Mouse (Mus musculus) left cerebral cortex, postnatal 4 days (tissue): ENCODE results near the gene Ndufa8. TPM values are rescaled to one million over a fixed set of nuclear protein-coding genes. Genes with fewer than 3 reads are reported as not detected.

Experiments
- DNase-seq: peaks from one replicate; pipeline ENCODE4 v3.0.0-alpha.2; 2022
- intact Hi-C: fragments of 180-260 bp; cut with DNase I; formaldehyde crosslinking; loops from one replicate; pipeline ENCODE4 v1.15.1; 2025
- total RNA-seq, 2 experiments: library from RNA; stranded (reverse); gene quantifications; 2 replicates each; pipeline ENCODE4 v1.2.3; 2021

Ndufa8 gene
- total RNA-seq, 2 experiments from 2014 or later, result 136 to 151 TPM

- intact Hi-C loops, result no loop called here
- DNase-seq, result no peak
These were observed 55.7 kb downstream of the Ndufa8 start for GRCm38 (mm10) chr2:35993481-35993880.

DNA sequence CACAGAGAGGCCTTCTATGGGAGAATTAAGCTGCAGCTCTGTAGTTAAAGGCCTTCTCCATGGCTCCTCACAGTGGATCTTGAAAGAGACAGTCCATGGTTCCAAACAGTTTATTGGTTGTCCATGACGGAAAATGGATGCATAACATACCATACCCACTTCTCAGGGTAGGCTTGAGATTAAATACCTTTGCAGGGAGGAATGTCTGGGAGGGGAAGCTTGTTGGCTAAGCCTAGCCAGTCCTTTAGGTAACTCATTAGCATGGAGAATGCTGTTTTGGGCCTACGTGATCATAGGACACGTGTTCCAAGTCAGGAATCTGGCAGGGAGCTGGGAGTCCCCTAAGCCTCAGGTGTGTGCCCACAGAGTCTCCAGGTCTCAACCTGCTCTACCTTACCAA lies 56.9 kb downstream of the Ndufa8 start:
- intact Hi-C loops, result no loop called here
- DNase-seq, result no peak

Other genes starting within 250 kb of the Ndufa8 start
- 1 to 10 TPM; 8.7 to 9.6 TPM for gene Ttll11, start 69.5 kb downstream of the Ndufa8 start, total RNA-seq
- gene Morn5, start 52 bp upstream of the Ndufa8 start, total RNA-seq, result 1 to 10 TPM; 1.4 to 3.2 TPM
- 10 to 100 TPM; 53.3 to 53.7 TPM for gene Lhx6, start 56.0 kb upstream of the Ndufa8 start, total RNA-seq
- 10 to 100 TPM; 12.9 to 21.4 TPM for gene Mrrf, start 87.0 kb upstream of the Ndufa8 start, total RNA-seq
- 10 to 100 TPM; 48.1 to 52.6 TPM for gene Rbm18, start 87.4 kb upstream of the Ndufa8 start, total RNA-seq
- gene Ptgs1, start 181.0 kb upstream of the Ndufa8 start, total RNA-seq, result 1 to 10 TPM; 5.5 to 7.1 TPM